Mouse (Mus musculus) midbrain, embryonic 13.5 days (tissue): ENCODE measurements at regions not wholly inside any gene's neighbourhood (a gene's known extent, or its start where the extent isn't known, plus 50 kb on each side); places are given as distances from the start of the nearest gene placed in this dataset.

ENCODE experiments used
- ATAC-seq: fragments of 200-750 bp; cut with Nextera tagmentation; 2 replicates; pipeline ENCODE4 v1.8.0; 2017; ENCODE audit warnings: mild to moderate bottlenecking, moderate TSS enrichment, moderate library complexity
- H3K27ac ChIP-seq: fragments of 300-500 bp; sonication (generic); 2 replicates; pipeline ENCODE4 v1.5.1; 2015; ENCODE audit warnings: inconsistent platforms, mild to moderate bottlenecking, moderate library complexity
- H3K27me3 ChIP-seq: fragments of 300-500 bp; sonication (generic); 2 replicates; pipeline ENCODE4 v1.6.1; 2015; ENCODE audit warnings: mild to moderate bottlenecking, inconsistent platforms
- H3K36me3 ChIP-seq: fragments of 300-500 bp; sonication (generic); 2 replicates; pipeline ENCODE4 v1.6.1; 2015; ENCODE audit warnings: mild to moderate bottlenecking, inconsistent platforms
- H3K4me1 ChIP-seq: fragments of 300-500 bp; sonication (generic); replicated peaks from 2 replicates; pipeline ENCODE4 v1.6.1; 2015; ENCODE audit warnings: inconsistent platforms
- H3K4me2 ChIP-seq: fragments of 300-500 bp; sonication (generic); replicated peaks from 2 replicates; pipeline ENCODE4 v1.6.1; 2015; ENCODE audit warnings: moderate library complexity, mild to moderate bottlenecking, inconsistent platforms
- H3K4me3 ChIP-seq: fragments of 300-500 bp; sonication (generic); replicated peaks from 2 replicates; pipeline ENCODE4 v1.5.1; 2015; ENCODE audit warnings: mild to moderate bottlenecking, inconsistent platforms
- H3K9ac ChIP-seq: fragments of 300-500 bp; sonication (generic); replicated peaks from 2 replicates; pipeline ENCODE4 v1.6.1; 2015; ENCODE audit warnings: mild to moderate bottlenecking, inconsistent platforms
- H3K9me3 ChIP-seq: fragments of 300-500 bp; sonication (generic); 2 replicates; pipeline ENCODE4 v1.6.1; 2016; ENCODE audit warnings: mild to moderate bottlenecking, inconsistent platforms
- WGBS: fragments of 180-500 bp; shearing (Covaris S2); methylation state at CpG from one replicate; pipeline ENCODE4 v1.1.7; 2015; 5-methylcytosine and 5-hydroxymethylcytosine counted together

GRCm38 (mm10) chr8:24283901-24284405, 441.7 kb downstream of the Adam3 start:
- no peak for ATAC-seq
- Histone ChIP-seq H3K4me2 (no peak overlapping the region), H3K4me1 (no peaks in the 10 kb centered on the region), H3K27ac (no peak overlapping the region), H3K9me3 (no peaks in the 10 kb centered on the region), H3K36me3 (no peaks in the 10 kb centered on the region), H3K27me3 (no peaks in the 10 kb centered on the region), H3K9ac (no peak overlapping the region), H3K4me3 (no peak overlapping the region)
- WGBS = 85% methylated on average over 3 of the region's 3 CpGs

GRCm38 (mm10) chr8:24280296-24280695, 445.4 kb downstream of the Adam3 start:
- 88% methylated on average over 4 of the region's 4 CpGs for whole genome bisulfite sequencing

GRCm38 (mm10) chr8:24278391-24278790, 447.3 kb downstream of the Adam3 start:
- Histone ChIP-seq H3K36me3 (no peaks in the 10 kb centered on the region), H3K4me1 (no peaks in the 10 kb centered on the region), H3K9ac (no peak overlapping the region), H3K27ac (no peak overlapping the region), H3K9me3 (no peaks in the 10 kb centered on the region), H3K4me2 (no peak overlapping the region), H3K4me3 (no peak overlapping the region), H3K27me3 (no peaks in the 10 kb centered on the region)
- 85% methylated on average over 8 of the region's 8 CpGs for WGBS
- no peak for ATAC-seq

More at GRCm38 (mm10) chr8:24280296-24280695, 445.4 kb downstream of the Adam3 start:
- no peak for ATAC-seq
- H3K4me2 ChIP-seq = no peak overlapping the region
- no peaks in the 10 kb centered on the region for H3K9me3 ChIP-seq
- no peaks in the 10 kb centered on the region for H3K36me3 ChIP-seq
- H3K9ac ChIP-seq = no peak overlapping the region
- no peak overlapping the region for H3K4me3 ChIP-seq
- no peaks in the 10 kb centered on the region for H3K4me1 ChIP-seq
- H3K27me3 ChIP-seq = no peaks in the 10 kb centered on the region
- no peak overlapping the region for H3K27ac ChIP-seq

- Histone ChIP-seq H3K27me3 (no peaks in the 10 kb centered on the region), H3K27ac (no peak overlapping the region), H3K36me3 (no peaks in the 10 kb centered on the region), H3K4me3 (no peak overlapping the region), H3K9me3 (no peaks in the 10 kb centered on the region), H3K9ac (no peak overlapping the region), H3K4me1 (no peaks in the 10 kb centered on the region), H3K4me2 (no peak overlapping the region)
- ATAC-seq = no peak
Measured at GRCm38 (mm10) chr8:24261359-24261758, 464.3 kb downstream of the Adam3 start.

GRCm38 (mm10) chr8:24258622-24259021, 467.0 kb downstream of the Adam3 start:
- Histone ChIP-seq H3K9ac (no peak overlapping the region), H3K36me3 (no peaks in the 10 kb centered on the region), H3K4me2 (no peak overlapping the region), H3K4me1 (no peaks in the 10 kb centered on the region), H3K4me3 (no peak overlapping the region), H3K9me3 (no peaks in the 10 kb centered on the region), H3K27ac (no peak overlapping the region), H3K27me3 (no peaks in the 10 kb centered on the region)
- 89% methylated on average over 3 of the region's 3 CpGs for WGBS
- no peak for ATAC-seq

GRCm38 (mm10) chr8:24242211-24242610, 483.4 kb downstream of the Adam3 start:
- 67% methylated on average over 6 of the region's 6 CpGs for WGBS
- Histone ChIP-seq H3K9me3 (no peaks in the 10 kb centered on the region), H3K4me2 (no peak overlapping the region), H3K27ac (no peak overlapping the region), H3K36me3 (no peaks in the 10 kb centered on the region), H3K4me1 (no peaks in the 10 kb centered on the region), H3K27me3 (no peaks in the 10 kb centered on the region), H3K9ac (no peak overlapping the region), H3K4me3 (no peak overlapping the region)
- ATAC-seq = no peak

- Histone ChIP-seq H3K36me3 (no peaks in the 10 kb centered on the region), H3K4me2 (no peak overlapping the region), H3K9ac (no peak overlapping the region), H3K9me3 (no peaks in the 10 kb centered on the region), H3K27ac (no peak overlapping the region), H3K27me3 (no peaks in the 10 kb centered on the region), H3K4me3 (no peak overlapping the region), H3K4me1 (no peaks in the 10 kb centered on the region)
- 84% methylated on average over 7 of the region's 7 CpGs for WGBS
- no peak for ATAC-seq
Measured at GRCm38 (mm10) chr8:24240211-24240983, 485.3 kb downstream of the Adam3 start.

GRCm38 (mm10) chr8:24234981-24235380, 490.7 kb downstream of the Adam3 start:
- 87% methylated on average over 7 of the region's 7 CpGs for WGBS
- no peak overlapping the region for H3K27ac ChIP-seq
- no peaks in the 10 kb centered on the region for H3K4me1 ChIP-seq
- H3K27me3 ChIP-seq = no peaks in the 10 kb centered on the region
- no peak for ATAC-seq
- H3K9me3 ChIP-seq = no peaks in the 10 kb centered on the region
- no peak overlapping the region for H3K4me2 ChIP-seq
- H3K9ac ChIP-seq = no peak overlapping the region
- H3K36me3 ChIP-seq = no peaks in the 10 kb centered on the region
- H3K4me3 ChIP-seq = no peak overlapping the region

GRCm38 (mm10) chr8:24228148-24228547, 497.5 kb downstream of the Adam3 start:
- no peak for ATAC-seq
- Histone ChIP-seq H3K27ac (no peak overlapping the region), H3K4me1 (no peaks in the 10 kb centered on the region)

GRCm38 (mm10) chr8:24227331-24228072, 498.1 kb downstream of the Adam3 start:
- Histone ChIP-seq H3K4me3 (no peak overlapping the region), H3K27ac (no peak overlapping the region), H3K9ac (no peak overlapping the region), H3K36me3 (no peaks in the 10 kb centered on the region), H3K9me3 (no peaks in the 10 kb centered on the region), H3K27me3 (no peaks in the 10 kb centered on the region), H3K4me1 (no peaks in the 10 kb centered on the region), H3K4me2 (no peak overlapping the region)
- no peak; the same call in 1 of the 2 replicates for ATAC-seq
- WGBS = 70% methylated on average over 5 of the region's 5 CpGs

More at GRCm38 (mm10) chr8:24228148-24228547, 497.5 kb downstream of the Adam3 start:
- Histone ChIP-seq H3K36me3 (no peaks in the 10 kb centered on the region), H3K4me3 (no peak overlapping the region), H3K9me3 (no peaks in the 10 kb centered on the region), H3K9ac (no peak overlapping the region), H3K27me3 (no peaks in the 10 kb centered on the region), H3K4me2 (no peak overlapping the region)
- WGBS = 75% methylated on average over 1 of the region's 1 CpGs

GRCm38 (mm10) chr8:24220222-24220621, 505.4 kb downstream of the Adam3 start:
- H3K4me2 ChIP-seq = no peak overlapping the region
- 70% methylated on average over 8 of the region's 8 CpGs for WGBS
- peak overlapping the region; percentile 39; the same call in 1 of the 2 replicates for H3K27ac ChIP-seq
- H3K27me3 ChIP-seq = no peaks in the 10 kb centered on the region
- H3K4me1 ChIP-seq = no peaks in the 10 kb centered on the region
- no peak overlapping the region; the same call in 1 of the 2 replicates for H3K9ac ChIP-seq
- no peak for ATAC-seq
- no peaks in the 10 kb centered on the region for H3K9me3 ChIP-seq
- no peak overlapping the region for H3K4me3 ChIP-seq
- no peaks in the 10 kb centered on the region for H3K36me3 ChIP-seq

GRCm38 (mm10) chr8:24216655-24217054, 509.0 kb downstream of the Adam3 start:
- Histone ChIP-seq H3K9me3 (no peaks in the 10 kb centered on the region), H3K4me3 (no peak overlapping the region), H3K27me3 (no peaks in the 10 kb centered on the region), H3K27ac (no peak overlapping the region), H3K4me2 (no peak overlapping the region), H3K9ac (no peak overlapping the region), H3K36me3 (no peaks in the 10 kb centered on the region), H3K4me1 (no peaks in the 10 kb centered on the region)
- 97% methylated on average over 6 of the region's 6 CpGs for WGBS
- ATAC-seq = no peak
